Mouse (Mus musculus) cerebellum, adult 18-20 months (tissue): ENCODE results near the gene Olfr315.
"Not testable (repeated sequence)": the region's sequence is repeated elsewhere in the genome, so short reads cannot be mapped to it uniquely, and the experiment has no call there.

Experiments
- DNase-seq, 2 experiments: peaks; one replicate each; pipeline ENCODE4 v3.0.0; 2021

The Olfr315 gene

GRCm38 (mm10) chr11:58828937-58829336 lies 55.9 kb downstream of the Olfr315 start, which contains the start of gene Olfr312:
Gene Olfr312 (plus strand): TSS chr11:58829237.
- not testable (repeated sequence) for DNase-seq

- DNase-seq, result no peak
Measured at GRCm38 (mm10) chr11:58829764-58830163, 56.8 kb downstream of the Olfr315 start.
